Mouse (Mus musculus) CH12.LX (cell line): ENCODE measurements at regions not wholly inside any gene's neighbourhood (a gene's known extent, or its start where the extent isn't known, plus 50 kb on each side); places are given as distances from the start of the nearest gene placed in this dataset.

Experiments used
- DNase-seq: peaks from one replicate; pipeline ENCODE4 v3.0.0-alpha.2; 2013; ENCODE audit errors: extremely low read depth
- H3K27ac ChIP-seq: 2 replicates; pipeline ENCODE4 v1.5.1; 2012; ENCODE audit warnings: low read depth, mild to moderate bottlenecking, control low read depth, moderate library complexity; ENCODE audit not compliant: insufficient read depth
- H3K27me3 ChIP-seq: replicated peaks from 2 replicates; pipeline ENCODE3; 2012; ENCODE audit warnings: inconsistent platforms
- H3K36me3 ChIP-seq, 2 experiments: replicated peaks in 1 of 2; 2 replicates each; pipeline versions ENCODE3 to v1.6.1; 2012; ENCODE audit warnings: inconsistent platforms in 1 of 2, low read length in 1 of 2, mild to moderate bottlenecking in 1 of 2, mixed read lengths in 1 of 2, moderate library complexity in 1 of 2; ENCODE audit not compliant: control insufficient read depth in 1 of 2, insufficient read depth in 1 of 2
- H3K4me1 ChIP-seq, 2 experiments: 2 replicates each; pipeline ENCODE4 v1.6.1; 2012; ENCODE audit warnings: inconsistent platforms in 1 of 2, moderate library complexity in 1 of 2; ENCODE audit not compliant: insufficient read depth in 2 of 2, control insufficient read depth in 1 of 2
- H3K4me2 ChIP-seq: 2 replicates; pipeline ENCODE4 v1.6.1; 2012; ENCODE audit warnings: low read depth, mild to moderate bottlenecking, control low read depth; ENCODE audit not compliant: poor library complexity, insufficient read depth, severe bottlenecking
- H3K4me3 ChIP-seq, 3 experiments: fragments of 150-350 bp in 1 of 3; sonication (generic) in 1 of 3; replicated peaks in 1 of 3; 2 replicates each; pipeline versions ENCODE3 to v1.5.1; 2011 to 2012; ENCODE audit warnings: low read depth in 2 of 3, low read length in 2 of 3, mild to moderate bottlenecking in 2 of 3, moderate library complexity in 2 of 3, control low read depth in 1 of 3, improper control_type of control experiment in 1 of 3, inconsistent platforms in 1 of 3, mixed read lengths in 1 of 3; ENCODE audit not compliant: poor library complexity in 1 of 3
- H3K79me2 ChIP-seq: replicated peaks from 2 replicates; pipeline ENCODE4 v1.6.1; 2012; ENCODE audit warnings: mild to moderate bottlenecking, moderate library complexity; ENCODE audit not compliant: control insufficient read depth, poor library complexity, insufficient read depth, severe bottlenecking; ENCODE audit errors: extremely low read depth
- H3K9ac ChIP-seq: 2 replicates; pipeline ENCODE4 v1.6.1; 2012; ENCODE audit warnings: low read depth, mild to moderate bottlenecking, control low read depth, moderate library complexity; ENCODE audit not compliant: insufficient read depth
- H3K9me3 ChIP-seq: replicated peaks from 2 replicates; pipeline ENCODE3; 2012; ENCODE audit warnings: low read length, inconsistent platforms, mixed read lengths
- BHLHE40 ChIP-seq: IDR thresholded peaks from 2 replicates; pipeline ENCODE4 v1.6.1; 2011; ENCODE audit warnings: mild to moderate bottlenecking, low read depth, low read length, improper control_type of control experiment
- CTCF ChIP-seq, 2 experiments: IDR thresholded peaks in 1 of 2; conservative IDR thresholded peaks in 1 of 2; 2 replicates each; pipeline ENCODE4 v1.5.1; 2011 to 2012; ENCODE audit warnings: low read depth in 2 of 2, low read length in 2 of 2, improper control_type of control experiment in 1 of 2, inconsistent platforms in 1 of 2, mild to moderate bottlenecking in 1 of 2, moderate library complexity in 1 of 2
- ELF1 ChIP-seq: IDR thresholded peaks from 2 replicates; pipeline ENCODE4 v1.6.1; 2014; ENCODE audit warnings: low read depth, mild to moderate bottlenecking, inconsistent platforms, low read length, improper control_type of control experiment
- ETS1 ChIP-seq: conservative IDR thresholded peaks from 2 replicates; pipeline ENCODE4 v1.6.1; 2012; ENCODE audit warnings: low read depth, mild to moderate bottlenecking, inconsistent platforms, low read length, improper control_type of control experiment, moderate library complexity
- GABPA ChIP-seq: IDR thresholded peaks from 2 replicates; pipeline ENCODE4 v1.6.1; 2012; ENCODE audit warnings: low read depth, low read length, improper control_type of control experiment, inconsistent platforms; ENCODE audit not compliant: insufficient replicate concordance
- HCFC1 ChIP-seq: IDR thresholded peaks from 2 replicates; pipeline ENCODE4 v1.6.1; 2012; ENCODE audit warnings: low read depth, mild to moderate bottlenecking, inconsistent platforms, low read length, improper control_type of control experiment
- JUND ChIP-seq: conservative IDR thresholded peaks from 2 replicates; pipeline ENCODE4 v1.6.1; 2011; ENCODE audit warnings: low read depth, low read length, improper control_type of control experiment
- KAT2A ChIP-seq: IDR thresholded peaks from 2 replicates; pipeline ENCODE4 v1.6.1; 2012; ENCODE audit warnings: low read length, improper control_type of control experiment, inconsistent platforms; ENCODE audit not compliant: insufficient replicate concordance
- MAZ ChIP-seq: IDR thresholded peaks from 2 replicates; pipeline ENCODE4 v1.6.1; 2012; ENCODE audit warnings: low read depth, mild to moderate bottlenecking, inconsistent platforms, low read length, improper control_type of control experiment, moderate library complexity
- MXI1 ChIP-seq: IDR thresholded peaks from 2 replicates; pipeline ENCODE4 v1.6.1; 2011; ENCODE audit warnings: mild to moderate bottlenecking, low read depth, low read length, improper control_type of control experiment
- NELFE ChIP-seq: IDR thresholded peaks from 2 replicates; pipeline ENCODE4 v1.6.1; 2011; ENCODE audit warnings: low read depth, low read length, improper control_type of control experiment
- PAX5 ChIP-seq: IDR thresholded peaks from 2 replicates; pipeline ENCODE4 v1.6.1; 2012; ENCODE audit warnings: low read length, inconsistent platforms, mixed read lengths
- POLR2A ChIP-seq: IDR thresholded peaks from 2 replicates; pipeline ENCODE4 v1.6.1; 2011; ENCODE audit warnings: low read depth, mild to moderate bottlenecking, improper control_type of control experiment, low read length
- POLR2AphosphoS2 ChIP-seq: IDR thresholded peaks from 2 replicates; pipeline ENCODE4 v1.6.1; 2011; ENCODE audit warnings: low read depth, low read length, improper control_type of control experiment
- RAD21 ChIP-seq: IDR thresholded peaks from 2 replicates; pipeline ENCODE4 v1.6.1; 2011; ENCODE audit warnings: low read depth, mild to moderate bottlenecking, low read length, improper control_type of control experiment, moderate library complexity
- RCOR1 ChIP-seq: conservative IDR thresholded peaks from 2 replicates; pipeline ENCODE4 v1.6.1; 2012; ENCODE audit warnings: low read depth, mild to moderate bottlenecking, inconsistent platforms, low read length, improper control_type of control experiment
- SMC3 ChIP-seq: IDR thresholded peaks from 2 replicates; pipeline ENCODE4 v1.6.1; 2011; ENCODE audit warnings: low read depth, low read length, improper control_type of control experiment
- TBP ChIP-seq: conservative IDR thresholded peaks from 2 replicates; pipeline ENCODE4 v1.6.1; 2011; ENCODE audit warnings: low read depth, low read length, improper control_type of control experiment
- TCF12 ChIP-seq: IDR thresholded peaks from 2 replicates; pipeline ENCODE4 v1.6.1; 2014; ENCODE audit warnings: low read depth, mild to moderate bottlenecking, inconsistent platforms, low read length, improper control_type of control experiment
- USF1 ChIP-seq: IDR thresholded peaks from 2 replicates; pipeline ENCODE4 v1.6.1; 2014; ENCODE audit warnings: low read depth, mild to moderate bottlenecking, inconsistent platforms, low read length, improper control_type of control experiment
- USF2 ChIP-seq: conservative IDR thresholded peaks from 2 replicates; pipeline ENCODE4 v1.6.1; 2011; ENCODE audit warnings: low read depth, low read length, improper control_type of control experiment
- ZKSCAN1 ChIP-seq: IDR thresholded peaks from 2 replicates; pipeline ENCODE4 v1.6.1; 2012; ENCODE audit warnings: low read depth, inconsistent platforms, low read length, improper control_type of control experiment, borderline replicate concordance
- dilution Hi-C: fragments of 300-500 bp; cut with MboI; formaldehyde crosslinking; loops from 2 replicates; pipeline ENCODE4 v1.14.3; 2020; ENCODE audit warnings: low sequenced_read_pairs; ENCODE audit not compliant: extremely low pct_unique_long_range_greater_than_20kb, extremely low pct_ligation_motif_present
- in situ Hi-C: fragments of 300-500 bp; cut with MboI; formaldehyde crosslinking; loops from 3 replicates; pipeline ENCODE4 v1.14.3; 2019; ENCODE audit warnings: low sequenced_read_pairs, low pct_ligation_motif_present, low pct_unique_long_range_greater_than_20kb, mixed read lengths

DNA sequence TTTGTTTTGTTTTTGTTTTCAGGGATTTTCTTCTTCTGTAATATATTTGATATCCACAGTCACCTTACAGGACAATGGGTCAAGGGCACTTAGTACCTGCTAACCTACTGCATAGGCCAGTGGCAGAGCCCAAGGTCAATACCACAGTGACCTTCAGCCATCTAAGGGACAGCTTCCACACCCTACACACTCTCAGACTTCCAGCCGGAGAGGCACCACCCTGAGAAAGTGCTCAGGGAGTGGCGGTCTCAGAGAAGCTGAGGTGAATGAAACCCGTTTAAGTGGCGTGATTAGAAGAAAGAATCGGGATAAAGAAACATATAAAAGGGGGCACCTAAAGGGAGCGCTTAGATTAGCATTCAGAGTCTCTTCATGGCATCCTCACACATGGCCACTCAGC, 60.2 kb upstream of the Ltbp1 start:
- H3K4me2 ChIP-seq = no peak overlapping the region
- no peaks in the 10 kb centered on the region for H3K79me2 ChIP-seq
- H3K9me3 ChIP-seq = no peaks in the 10 kb centered on the region
- no peak overlapping the region for H3K9ac ChIP-seq
- no peak overlapping the region for H3K27ac ChIP-seq
- dilution Hi-C loops = no loop called here
- H3K27me3 ChIP-seq = no peaks in the 10 kb centered on the region
- in situ Hi-C loops = no loop called here
- H3K4me1 ChIP-seq = no peaks in the 10 kb centered on the region
- no peak for DNase-seq
- TF ChIP-seq PAX5 (no peak), NELFE (no peak), GABPA (no peak), RAD21 (no peak), BHLHE40 (no peak), HCFC1 (no peak), USF2 (no peak)
- no peak overlapping the region for H3K4me3 ChIP-seq
- H3K36me3 ChIP-seq = no peaks in the 10 kb centered on the region

DNA sequence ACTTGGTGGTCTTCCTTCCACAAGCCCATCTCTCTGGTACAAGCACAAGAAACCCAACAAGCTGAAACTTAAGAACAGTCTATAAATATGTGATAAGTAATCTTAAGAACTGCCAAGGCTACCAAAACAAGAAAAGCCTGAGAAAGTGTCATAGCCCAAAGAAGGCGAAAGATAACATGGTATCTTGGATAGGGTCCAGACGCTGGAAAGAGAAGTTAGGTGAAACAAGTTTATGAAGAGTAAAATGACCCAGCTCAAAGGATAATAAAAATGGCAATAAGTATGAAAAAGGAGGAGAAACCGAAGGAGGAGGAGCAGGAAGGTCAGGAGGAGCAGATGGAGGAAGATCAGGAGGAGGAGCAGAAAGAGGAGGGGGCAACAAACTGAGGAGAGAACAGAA, 56.9 kb upstream of the Ltbp1 start:
- no peaks in the 10 kb centered on the region for H3K27me3 ChIP-seq
- no peaks in the 10 kb centered on the region for H3K9me3 ChIP-seq
- TF ChIP-seq ZKSCAN1 (no peak), KAT2A (no peak), MAZ (no peak), JUND (no peak), USF1 (no peak), MXI1 (no peak), ETS1 (no peak), POLR2A (no peak), RCOR1 (no peak), CTCF (conservative IDR thresholded peaks at IDR 0.05 in 1 of 2, IDR thresholded peaks at IDR 0.05 in 1 of 2; ENCODE audit: low read depth in 2 of 2, low read length in 2 of 2) (no peak), TBP (no peak), ELF1 (no peak), SMC3 (no peak), TCF12 (no peak), POLR2AphosphoS2 (no peak)
- H3K36me3 ChIP-seq = no peaks in the 10 kb centered on the region
- dilution Hi-C loops = no loop called here
- H3K4me2 ChIP-seq = no peak overlapping the region
- no peak overlapping the region for H3K9ac ChIP-seq
- DNase-seq = no peak
- peaks cover 0 to 1% of the 10 kb centered on the region in 2 experiments; a peak in 2 of 4 replicates for H3K4me1 ChIP-seq
- H3K4me3 ChIP-seq = no peak overlapping the region
- H3K79me2 ChIP-seq = no peaks in the 10 kb centered on the region
- no peak overlapping the region for H3K27ac ChIP-seq
- in situ Hi-C loops = no loop called here
